Mouse (Mus musculus) bone marrow, adult 2 months (tissue): ENCODE measurements at regions not wholly inside any gene's neighbourhood (a gene's known extent, or its start where the extent isn't known, plus 50 kb on each side); places are given as distances from the start of the nearest gene placed in this dataset.

Experiments used
- CTCF ChIP-seq: fragments of 200-500 bp; IDR thresholded peaks from 2 replicates; pipeline ENCODE4 v1.5.1; 2011; ENCODE audit warnings: low read length, control low read depth; ENCODE audit not compliant: control insufficient read depth, insufficient read depth
- POLR2A ChIP-seq: fragments of 200-500 bp; IDR thresholded peaks from 2 replicates; pipeline ENCODE4 v1.6.1; 2011; ENCODE audit warnings: low read depth, mild to moderate bottlenecking, control low read depth, low read length, borderline replicate concordance; ENCODE audit not compliant: control insufficient read depth

DNA sequence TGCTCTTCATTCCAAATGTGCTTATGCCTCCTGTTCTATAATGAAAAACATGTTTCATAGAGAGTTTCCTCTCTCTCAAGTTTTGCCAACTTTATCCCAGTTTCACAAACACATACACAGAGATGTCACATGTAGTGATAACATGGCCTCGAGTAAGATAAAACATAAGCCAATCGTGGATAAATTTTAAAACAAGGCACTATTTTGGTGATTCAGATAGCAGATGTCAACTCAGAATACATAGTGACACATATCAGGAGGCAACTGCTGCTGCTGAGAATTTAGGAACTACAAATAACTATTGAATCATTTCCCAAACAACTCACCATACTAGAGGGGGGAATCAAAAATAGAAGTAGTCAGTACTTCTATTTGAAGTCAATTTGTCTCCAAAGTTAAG is 257.1 kb downstream of the Tle4 start:
- TF ChIP-seq CTCF (no peak), POLR2A (no peak)
